Mouse (Mus musculus) ES-Bruce4 (cell line): ENCODE data around the gene Cxcr1. TPM values are rescaled to one million over a fixed set of nuclear protein-coding genes. Genes with fewer than 3 reads are reported as not detected.
A peak's percentile ranks its signal among the peaks of the same experiment; 100 is the strongest.

Source experiments
- H3K27ac ChIP-seq: 2 replicates; pipeline ENCODE4 v1.5.1; 2012; ENCODE audit warnings: low read length, inconsistent platforms; ENCODE audit not compliant: insufficient read depth
- H3K27me3 ChIP-seq: 2 replicates; pipeline ENCODE4 v1.6.1; 2012; ENCODE audit warnings: mild to moderate bottlenecking, low read length, inconsistent platforms; ENCODE audit not compliant: control insufficient read depth, poor library complexity, insufficient read depth, severe bottlenecking
- H3K36me3 ChIP-seq: 2 replicates; pipeline ENCODE4 v1.6.1; 2012; ENCODE audit warnings: inconsistent platforms, mild to moderate bottlenecking, low read length, moderate library complexity; ENCODE audit not compliant: control insufficient read depth, poor library complexity, insufficient read depth, severe bottlenecking
- H3K4me1 ChIP-seq: one replicate; pipeline ENCODE4 v1.8.1; 2011; ENCODE audit warnings: low read length; ENCODE audit not compliant: control insufficient read depth, insufficient read depth
- H3K4me3 ChIP-seq: 2 replicates; pipeline ENCODE4 v1.5.1; 2011; ENCODE audit warnings: low read depth, mild to moderate bottlenecking, low read length
- H3K9ac ChIP-seq: 2 replicates; pipeline ENCODE4 v1.6.1; 2012; ENCODE audit warnings: low read depth, mild to moderate bottlenecking, inconsistent platforms; ENCODE audit not compliant: poor library complexity, severe bottlenecking
- H3K9me3 ChIP-seq: replicated peaks from 2 replicates; pipeline ENCODE4 v1.6.1; 2012; ENCODE audit warnings: mild to moderate bottlenecking, low read length, inconsistent platforms; ENCODE audit not compliant: control insufficient read depth, poor library complexity, insufficient read depth, severe bottlenecking
- CTCF ChIP-seq: IDR thresholded peaks from one replicate; pipeline ENCODE4 v1.8.1; 2011; ENCODE audit warnings: low read depth, low read length
- EP300 ChIP-seq: IDR thresholded peaks from 2 replicates; pipeline ENCODE4 v1.6.1; 2011; ENCODE audit warnings: low read depth, low read length; ENCODE audit not compliant: insufficient read depth
- POLR2A ChIP-seq: IDR thresholded peaks from one replicate; pipeline ENCODE4 v1.8.1; 2011; ENCODE audit warnings: low read length; ENCODE audit not compliant: insufficient read depth
- polyA plus RNA-seq: library from polyadenylated mRNA; stranded (reverse); fragments of >200 nt; gene quantifications from 2 replicates; pipeline ENCODE4 v1.2.4, GENCODE M21; 2011; ENCODE audit warnings: low read depth; ENCODE audit not compliant: missing spikeins, insufficient read depth, insufficient read length

The Cxcr1 gene
- polyA plus RNA-seq, result not detected in 2 replicates

- Histone ChIP-seq H3K4me1 (no peaks in the 10 kb centered on the region), H3K9ac (no peak within 1 kb of the TSS), H3K27me3 (no peaks in the 10 kb centered on the region), H3K27ac (no peak within 1 kb of the TSS), H3K36me3 (no peaks in the 10 kb centered on the region), H3K4me3 (no peak within 1 kb of the TSS), H3K9me3 (no peaks in the 10 kb centered on the region)
- TF ChIP-seq EP300 (no peak), CTCF (no peak), POLR2A (no peak)
Observed at GRCm38 (mm10) chr1:74194445-74194844, at the start of gene Cxcr1. Gene Cxcr1, minus strand, starts transcription at chr1:74194631.

DNA sequence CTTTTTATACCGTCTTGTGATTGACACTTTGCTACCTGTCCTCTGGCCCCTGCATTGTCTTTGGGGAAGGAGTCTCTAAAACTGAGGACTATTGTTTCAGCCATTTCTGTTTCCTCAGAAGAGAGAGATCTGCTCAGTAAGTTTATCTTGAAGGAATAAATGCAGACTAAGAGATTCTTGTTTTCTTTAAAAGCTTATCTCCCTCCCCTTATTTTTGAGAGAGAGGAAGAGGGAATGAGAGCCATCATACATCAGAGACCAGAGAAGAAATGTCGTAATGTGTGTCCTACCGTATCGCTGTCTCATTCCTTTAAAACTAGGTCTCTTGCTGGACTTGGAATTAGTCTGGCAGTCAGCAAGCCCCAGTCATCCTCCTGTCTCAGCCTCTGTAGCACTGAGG, 46.4 kb upstream of the Cxcr1 start:
- Histone ChIP-seq H3K27ac (no peak overlapping the region), H3K4me1 (peaks cover 5% of the 10 kb centered on the region), H3K9ac (no peak overlapping the region), H3K27me3 (no peaks in the 10 kb centered on the region), H3K9me3 (no peaks in the 10 kb centered on the region), H3K36me3 (0 out of 2 replicates have a peak, but pooled peaks cover 2% of the 10 kb centered on the region), H3K4me3 (no peak overlapping the region)
- TF ChIP-seq POLR2A, result no peak
- no peak for TF ChIP-seq CTCF
- TF ChIP-seq EP300, result no peak

DNA sequence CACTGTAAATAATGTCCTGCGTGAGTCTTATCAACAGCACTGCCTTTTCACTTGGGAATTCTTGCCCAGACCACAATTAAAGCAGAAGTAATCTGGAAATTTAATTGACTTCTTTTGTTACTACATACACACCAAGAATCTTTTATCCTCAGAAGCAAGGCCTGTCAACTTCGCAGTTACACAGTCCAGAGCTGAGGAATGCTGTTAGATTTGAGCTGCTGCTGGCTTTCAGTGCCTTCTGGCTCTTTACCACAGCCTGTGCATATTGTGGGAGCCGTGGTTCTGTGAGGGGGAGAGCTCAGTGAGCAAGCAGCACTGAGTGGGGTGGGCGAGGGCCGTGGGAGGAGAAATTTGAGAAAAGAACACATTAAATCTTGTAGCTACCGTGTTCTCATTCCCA, 45.9 kb upstream of the Cxcr1 start:
- Histone ChIP-seq H3K4me1 (peaks cover 4% of the 10 kb centered on the region), H3K9me3 (no peaks in the 10 kb centered on the region), H3K9ac (no peak overlapping the region), H3K36me3 (0 out of 2 replicates have a peak, but pooled peaks cover 2% of the 10 kb centered on the region), H3K27me3 (no peaks in the 10 kb centered on the region), H3K27ac (no peak overlapping the region), H3K4me3 (no peak overlapping the region)
- TF ChIP-seq EP300 (no peak), CTCF (no peak), POLR2A (no peak)

DNA sequence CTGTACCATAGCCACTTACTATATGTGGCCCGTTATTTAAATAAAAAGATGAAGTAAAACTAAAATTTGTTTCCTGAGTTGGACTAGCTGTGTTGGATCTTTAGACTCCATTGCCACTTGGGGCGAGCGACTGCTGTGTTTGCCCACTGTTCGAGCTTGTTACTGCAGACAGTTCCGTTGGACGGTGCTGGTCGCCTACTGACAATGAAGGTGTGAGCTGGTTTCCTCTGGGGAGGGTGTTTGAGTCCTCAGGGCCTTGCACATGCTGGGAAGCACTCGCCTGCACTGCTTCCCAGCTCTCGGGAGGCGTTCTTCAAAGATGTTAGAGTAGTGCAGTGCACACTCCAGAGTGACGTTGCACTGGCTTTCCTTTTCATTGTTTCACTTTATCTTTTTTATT, 45.2 kb upstream of the Cxcr1 start:
- H3K36me3 ChIP-seq, result no peaks in the 10 kb centered on the region
- H3K4me1 ChIP-seq, result peaks cover 3% of the 10 kb centered on the region
- H3K4me3 ChIP-seq, result no peak overlapping the region
- no peak overlapping the region for H3K27ac ChIP-seq
- H3K27me3 ChIP-seq, result no peaks in the 10 kb centered on the region
- H3K9me3 ChIP-seq, result no peaks in the 10 kb centered on the region
- no peak overlapping the region for H3K9ac ChIP-seq
- TF ChIP-seq POLR2A, result no peak
- TF ChIP-seq EP300, result no peak
- no peak for TF ChIP-seq CTCF

DNA sequence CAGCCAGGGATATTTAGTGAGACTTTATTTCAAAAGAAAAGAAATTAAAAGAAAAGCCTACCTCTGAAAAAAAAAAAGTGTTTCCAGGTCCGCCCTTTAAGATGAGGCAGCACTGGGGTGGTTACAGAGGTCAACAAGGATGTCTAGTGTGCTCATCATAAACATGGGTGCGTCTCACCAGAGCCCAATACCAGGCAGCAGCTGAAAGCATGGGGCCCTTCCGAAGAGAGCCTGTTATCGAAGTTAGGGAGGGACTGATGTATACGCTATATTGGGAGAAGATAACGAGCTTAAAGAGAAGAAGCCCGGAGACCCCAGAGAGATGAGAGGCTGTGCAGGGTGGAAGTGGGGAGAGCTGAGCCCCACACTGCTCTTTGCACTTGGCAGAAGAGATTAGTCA, 44.7 kb upstream of the Cxcr1 start:
- H3K4me3 ChIP-seq, result no peak overlapping the region
- H3K27ac ChIP-seq, result peak overlapping the region; percentile 20; the same call in 1 of the 2 replicates
- H3K9ac ChIP-seq, result no peak overlapping the region; the same call in 1 of the 2 replicates

GRCm38 (mm10) chr1:74238136-74238535, 43.7 kb upstream of the Cxcr1 start:
- no peak overlapping the region for H3K4me3 ChIP-seq
- no peaks in the 10 kb centered on the region for H3K27me3 ChIP-seq
- H3K4me1 ChIP-seq, result peaks cover 3% of the 10 kb centered on the region
- H3K27ac ChIP-seq, result no peak overlapping the region
- no peaks in the 10 kb centered on the region for H3K9me3 ChIP-seq
- H3K9ac ChIP-seq, result peak overlapping the region; percentile 91
- TF ChIP-seq EP300, result no peak
- TF ChIP-seq POLR2A, result no peak
- TF ChIP-seq CTCF, result no peak
- no peaks in the 10 kb centered on the region for H3K36me3 ChIP-seq

More for the DNA sequence above, 44.7 kb upstream of the Cxcr1 start:
- Histone ChIP-seq H3K4me1 (peaks cover 3% of the 10 kb centered on the region), H3K9me3 (no peaks in the 10 kb centered on the region), H3K36me3 (no peaks in the 10 kb centered on the region), H3K27me3 (no peaks in the 10 kb centered on the region)
- TF ChIP-seq EP300 (no peak), CTCF (no peak), POLR2A (no peak)
